Mouse (Mus musculus): ENCODE measurements at regions not wholly inside any gene's neighbourhood (a gene's known extent, or its start where the extent isn't known, plus 50 kb on each side); places are given as distances from the start of the nearest gene placed in this dataset.

DNA sequence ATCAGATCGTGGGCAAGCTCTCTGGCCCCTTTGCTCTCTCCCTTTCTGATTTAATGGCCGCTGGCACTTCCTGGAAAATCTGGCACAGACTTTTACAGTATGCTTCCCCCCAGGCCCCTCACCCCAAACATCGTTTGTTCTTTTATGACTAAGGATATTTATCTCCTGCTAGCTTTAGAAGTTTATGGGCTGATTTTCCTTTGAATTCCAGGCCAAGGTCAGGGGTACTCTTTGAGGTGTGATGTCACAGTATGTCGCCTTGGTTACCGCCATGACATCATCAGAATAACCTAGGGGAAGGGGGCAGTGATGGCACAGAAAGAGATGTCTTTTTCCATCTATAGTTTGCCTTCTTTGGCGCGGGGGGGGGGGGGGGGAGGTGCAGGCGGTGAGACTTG, 73.5 kb upstream of the Tbx3 start:
- Histone ChIP-seq H3K27ac (no peak overlapping the region), H3K4me3 (no peak overlapping the region)
- intact Hi-C loops (cut with DNase I): no loop called here
- TF ChIP-seq CTCF (IDR thresholded peaks at IDR 0.05): no peak
- DNase-seq: no peak

DNA sequence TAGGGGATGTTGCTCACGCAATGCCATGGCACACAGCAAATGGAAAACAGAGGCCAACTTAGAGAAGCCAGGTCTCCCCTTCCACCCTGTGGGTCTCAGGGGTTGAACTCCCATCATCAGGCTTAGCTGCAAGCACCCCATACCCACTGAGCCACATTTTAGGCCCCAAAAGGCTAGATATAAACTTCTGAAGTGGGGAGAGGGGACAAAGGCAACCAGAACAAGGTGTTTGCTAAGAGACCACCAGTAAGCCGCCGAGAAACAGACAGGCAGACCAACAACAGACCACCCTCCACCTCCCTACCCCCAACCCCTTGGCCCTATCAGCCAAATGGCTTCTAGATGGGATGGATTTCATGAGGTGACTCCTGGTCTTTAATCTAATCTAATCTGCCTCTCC, 72.9 kb upstream of the Tbx3 start:
- TF ChIP-seq CTCF (IDR thresholded peaks at IDR 0.05): no peak
- H3K27ac ChIP-seq: no peak overlapping the region
- no peak for DNase-seq
- H3K4me3 ChIP-seq: no peak overlapping the region
- intact Hi-C loops (cut with DNase I): no loop called here

GRCm38 (mm10) chr5:119598166-119598565, 72.3 kb upstream of the Tbx3 start:
- Histone ChIP-seq H3K27ac (no peak overlapping the region), H3K4me3 (no peak overlapping the region)
- no peak for TF ChIP-seq CTCF (IDR thresholded peaks at IDR 0.05)
- DNase-seq: no peak
- intact Hi-C loops (cut with DNase I): no loop called here

DNA sequence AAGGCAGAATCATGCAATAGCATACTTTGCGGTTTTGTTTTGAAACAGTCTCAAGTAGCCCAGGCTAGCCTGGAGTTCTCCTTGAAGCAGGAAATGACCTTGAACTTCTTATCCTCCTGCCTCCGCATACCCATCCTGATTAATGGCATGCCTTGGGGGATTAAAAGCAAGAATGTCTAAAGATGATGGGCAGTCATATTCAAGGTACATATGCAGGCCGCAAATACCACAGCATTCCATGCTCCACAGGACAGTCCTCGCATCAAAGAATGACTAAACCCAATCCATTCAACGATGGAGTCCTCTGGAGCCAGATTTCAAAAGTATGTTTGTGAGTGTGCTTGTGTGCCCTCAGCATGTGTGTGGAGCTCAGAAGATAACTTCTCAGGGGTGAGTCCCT, 69.1 kb upstream of the Tbx3 start:
- intact Hi-C loops (cut with DNase I): no loop called here
- H3K27ac ChIP-seq: no peak overlapping the region
- no peak for TF ChIP-seq CTCF (IDR thresholded peaks at IDR 0.05)
- H3K4me3 ChIP-seq: no peak overlapping the region
- DNase-seq: no peak

DNA sequence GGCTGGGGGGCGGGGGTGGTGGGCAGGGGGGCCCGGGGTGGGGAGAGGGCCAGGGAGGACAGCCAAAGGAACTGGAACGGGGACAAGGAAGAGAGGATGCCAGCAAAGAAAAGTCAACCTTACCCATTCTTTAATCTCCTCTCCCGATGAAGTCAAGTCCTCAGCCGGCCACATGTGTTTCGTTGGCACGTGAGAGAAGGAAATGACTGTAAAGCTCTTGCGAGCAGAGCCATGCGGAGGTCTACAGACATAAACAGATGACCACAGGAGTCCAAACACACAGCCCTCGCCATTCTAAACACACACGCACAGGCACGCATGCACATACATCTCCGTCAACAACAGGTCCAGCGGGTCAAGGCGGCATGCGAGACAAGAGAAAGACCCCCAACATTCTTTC, 68.5 kb upstream of the Tbx3 start:
- Histone ChIP-seq H3K4me3 (no peak overlapping the region), H3K27ac (no peak overlapping the region)
- no peak for DNase-seq
- intact Hi-C loops (cut with DNase I): no loop called here
- no peak for TF ChIP-seq CTCF (IDR thresholded peaks at IDR 0.05)

GRCm38 (mm10) chr5:119605444-119605843, 65.0 kb upstream of the Tbx3 start:
- TF ChIP-seq CTCF (IDR thresholded peaks at IDR 0.05): no peak
- intact Hi-C loops (cut with DNase I): no loop called here
- DNase-seq: no peak

GRCm38 (mm10) chr5:119613413-119613812, 57.1 kb upstream of the Tbx3 start:
- intact Hi-C loops (cut with DNase I): no loop called here
- Histone ChIP-seq H3K27ac (no peak overlapping the region), H3K4me3 (no peak overlapping the region)
- DNase-seq: no peak
- no peak for TF ChIP-seq CTCF (IDR thresholded peaks at IDR 0.05)

More at GRCm38 (mm10) chr5:119605444-119605843, 65.0 kb upstream of the Tbx3 start:
- Histone ChIP-seq H3K27ac (no peak overlapping the region), H3K4me3 (no peak overlapping the region)

- intact Hi-C loops (cut with DNase I): no loop called here
- no peak overlapping the region for H3K27ac ChIP-seq
- no peak overlapping the region for H3K4me3 ChIP-seq
- no peak for TF ChIP-seq CTCF (IDR thresholded peaks at IDR 0.05)
- DNase-seq: no peak
Observed at GRCm38 (mm10) chr5:119613981-119614770, 56.3 kb upstream of the Tbx3 start.

DNA sequence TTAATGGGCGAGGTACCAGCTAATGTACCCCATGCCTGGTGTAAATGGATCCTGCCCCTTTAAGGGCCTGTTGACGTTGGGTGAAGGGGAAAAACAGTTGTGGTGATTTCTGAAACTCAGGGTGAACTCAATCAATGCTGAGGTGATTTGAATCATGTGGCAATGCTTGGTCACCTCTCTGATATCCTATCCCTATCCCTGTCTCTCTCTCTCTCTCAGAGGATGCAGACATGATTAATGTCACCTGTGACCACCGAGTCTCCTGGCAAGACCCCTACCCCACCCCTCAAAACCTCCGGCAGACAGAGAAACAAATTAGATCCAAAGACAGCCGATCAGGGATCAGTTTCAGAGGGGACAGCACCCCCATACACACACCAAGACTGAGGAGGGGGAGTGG, 54.8 kb upstream of the Tbx3 start:
- intact Hi-C loops (cut with DNase I): no loop called here
- TF ChIP-seq CTCF (IDR thresholded peaks at IDR 0.05): no peak
- no peak for DNase-seq
- no peak overlapping the region for H3K27ac ChIP-seq
- H3K4me3 ChIP-seq: no peak overlapping the region

- DNase-seq: no peak
- intact Hi-C loops (cut with DNase I): no loop called here
- Histone ChIP-seq H3K4me3 (no peak overlapping the region), H3K27ac (no peak overlapping the region)
- TF ChIP-seq CTCF (IDR thresholded peaks at IDR 0.05): no peak
Observed at GRCm38 (mm10) chr5:119617856-119618255, 52.6 kb upstream of the Tbx3 start.

GRCm38 (mm10) chr5:119619906-119620305, 50.6 kb upstream of the Tbx3 start:
- intact Hi-C loops (cut with DNase I): no loop called here
- no peak overlapping the region for H3K27ac ChIP-seq
- no peak overlapping the region for H3K4me3 ChIP-seq
- TF ChIP-seq CTCF (IDR thresholded peaks at IDR 0.05): no peak
- DNase-seq: no peak

All from gastrocnemius, adult 2 months (tissue).